Mouse (Mus musculus) bone marrow, adult 2 months (tissue): ENCODE results near the gene Cox8c. TPM values are rescaled to one million over a fixed set of nuclear protein-coding genes. Genes with fewer than 3 reads are reported as not detected.
A peak's percentile ranks its signal among the peaks of the same experiment; 100 is the strongest.

Experiments
- H3K27ac ChIP-seq: fragments of 200-500 bp; 2 replicates; pipeline ENCODE4 v1.5.1; 2012; ENCODE audit warnings: low read depth, mild to moderate bottlenecking, control low read depth, inconsistent platforms, low read length; ENCODE audit not compliant: control insufficient read depth, poor library complexity, insufficient read depth
- H3K4me1 ChIP-seq: fragments of 200-500 bp; 2 replicates; pipeline ENCODE4 v1.6.1; 2011; ENCODE audit warnings: low read length; ENCODE audit not compliant: control insufficient read depth, insufficient read depth
- H3K4me3 ChIP-seq: fragments of 200-500 bp; replicated peaks from 2 replicates; pipeline ENCODE3; 2011; ENCODE audit warnings: mild to moderate bottlenecking, low read depth, low read length, control low read depth; ENCODE audit not compliant: control insufficient read depth
- CTCF ChIP-seq: fragments of 200-500 bp; IDR thresholded peaks from 2 replicates; pipeline ENCODE4 v1.5.1; 2011; ENCODE audit warnings: low read length, control low read depth; ENCODE audit not compliant: control insufficient read depth, insufficient read depth
- POLR2A ChIP-seq: fragments of 200-500 bp; IDR thresholded peaks from 2 replicates; pipeline ENCODE4 v1.6.1; 2011; ENCODE audit warnings: low read depth, mild to moderate bottlenecking, control low read depth, low read length, borderline replicate concordance; ENCODE audit not compliant: control insufficient read depth
- WGBS: fragments of 180-500 bp; shearing (Covaris S2); methylation state at CpG from one replicate; pipeline ENCODE4 v1.1.7; 2018; 5-methylcytosine and 5-hydroxymethylcytosine counted together
- polyA plus RNA-seq: library from polyadenylated mRNA; stranded (reverse); fragments of >200 nt; gene quantifications from 2 replicates; pipeline ENCODE4 v1.2.4, GENCODE M21; 2011; ENCODE audit warnings: low replicate concordance; ENCODE audit not compliant: missing spikeins, insufficient read depth, insufficient read length

Gene Cox8c
- not detected in 2 replicates for polyA plus RNA-seq

DNA sequence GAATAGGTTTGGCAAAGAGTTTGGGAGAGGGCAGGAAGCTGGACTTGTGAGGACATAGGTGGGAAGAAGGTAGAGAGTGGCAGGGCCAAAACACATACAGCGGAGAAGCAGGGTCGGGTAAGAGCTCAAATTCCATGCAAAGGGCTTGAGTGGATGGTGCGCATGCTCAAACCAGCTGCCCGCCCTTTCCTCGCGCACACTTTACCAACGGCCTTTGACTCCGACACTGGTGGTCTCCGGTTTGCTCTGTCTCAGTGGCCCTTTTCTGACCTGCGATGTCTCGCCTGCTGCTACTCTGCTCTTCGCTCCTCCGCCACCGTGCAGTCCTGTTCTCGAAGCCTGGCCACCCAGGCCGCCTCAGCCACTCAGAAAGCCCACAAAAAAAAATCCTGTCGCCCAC is at the start of gene Cox8c:
Gene Cox8c (plus strand): TSS at position 226 of the 400 bp plus-strand sequence.
- Histone ChIP-seq H3K27ac (no peak within 1 kb of the TSS), H3K4me3 (no peak within 1 kb of the TSS), H3K4me1 (no peaks in the 10 kb centered on the region)
- TF ChIP-seq POLR2A (no peak), CTCF (no peak)
- WGBS = 86% methylated on average over 17 of the region's 17 CpGs

DNA sequence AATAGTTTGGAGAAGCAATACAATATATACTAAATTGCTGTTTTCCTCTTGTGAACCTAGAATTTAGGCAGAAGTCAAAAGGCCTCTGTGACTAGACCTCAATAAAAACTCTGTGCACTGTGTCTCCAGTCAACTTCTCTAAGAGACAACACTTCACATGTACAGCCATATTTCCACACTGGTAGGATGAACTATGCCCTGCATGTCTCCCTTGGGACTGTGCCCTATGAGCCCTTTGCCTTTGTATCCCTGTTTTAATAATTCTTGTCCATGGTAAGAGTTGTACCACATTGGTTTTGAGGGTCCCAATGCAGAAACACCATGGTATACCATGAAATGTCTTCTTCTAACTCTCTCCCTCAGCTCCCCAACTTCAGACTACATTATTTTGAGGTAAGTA is 38.3 kb upstream of the Cox8c start:
- TF ChIP-seq CTCF (no peak), POLR2A (no peak)
- Histone ChIP-seq H3K4me1 (no peaks in the 10 kb centered on the region), H3K4me3 (no peak overlapping the region), H3K27ac (no peak overlapping the region)

DNA sequence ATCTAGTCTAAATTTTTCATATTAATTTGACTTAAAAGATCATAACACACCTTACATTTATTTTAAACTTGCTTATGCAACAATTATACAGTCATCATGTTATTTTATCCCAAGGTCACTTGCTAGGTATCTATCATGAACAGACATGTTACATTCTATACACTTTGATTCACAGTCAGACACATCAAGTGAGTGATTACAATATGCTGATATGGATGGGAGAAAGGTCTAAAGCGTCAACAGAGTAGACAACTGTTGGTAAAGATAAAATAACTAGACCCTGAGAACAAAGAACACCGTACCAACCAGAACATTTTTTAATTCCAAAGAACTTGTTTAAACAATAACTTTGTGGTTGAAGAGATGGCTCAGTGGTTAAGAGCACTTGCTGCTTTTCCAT is 29.3 kb upstream of the Cox8c start:
- no peak overlapping the region for H3K27ac ChIP-seq
- no peak for TF ChIP-seq POLR2A
- no peak for TF ChIP-seq CTCF
- WGBS = 66% methylated on average over 2 of the region's 2 CpGs
- no peak overlapping the region for H3K4me3 ChIP-seq
- no peaks in the 10 kb centered on the region for H3K4me1 ChIP-seq

DNA sequence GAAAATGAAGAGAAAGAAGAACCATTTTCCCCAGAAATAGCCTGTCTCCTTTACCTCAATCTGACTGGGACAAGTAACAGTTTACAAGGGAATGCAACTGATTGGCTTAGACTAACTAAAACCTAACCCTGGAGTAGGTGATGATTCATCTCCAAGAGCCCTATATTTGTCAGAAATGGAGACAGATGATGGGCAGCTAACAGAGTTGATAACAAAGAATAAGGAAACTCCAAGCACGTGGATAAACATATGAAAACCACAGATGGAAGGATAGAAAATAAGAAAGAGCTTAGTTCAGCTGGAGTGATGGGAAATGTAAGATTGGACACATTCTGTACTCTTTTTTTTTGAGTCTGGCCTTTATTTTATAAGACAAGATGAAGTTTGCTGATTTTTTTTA is 28.6 kb upstream of the Cox8c start:
- Histone ChIP-seq H3K4me3 (no peak overlapping the region), H3K4me1 (no peaks in the 10 kb centered on the region), H3K27ac (no peak overlapping the region)
- 38% methylated on average over 1 of the region's 1 CpGs for WGBS
- TF ChIP-seq CTCF (no peak), POLR2A (no peak)

DNA sequence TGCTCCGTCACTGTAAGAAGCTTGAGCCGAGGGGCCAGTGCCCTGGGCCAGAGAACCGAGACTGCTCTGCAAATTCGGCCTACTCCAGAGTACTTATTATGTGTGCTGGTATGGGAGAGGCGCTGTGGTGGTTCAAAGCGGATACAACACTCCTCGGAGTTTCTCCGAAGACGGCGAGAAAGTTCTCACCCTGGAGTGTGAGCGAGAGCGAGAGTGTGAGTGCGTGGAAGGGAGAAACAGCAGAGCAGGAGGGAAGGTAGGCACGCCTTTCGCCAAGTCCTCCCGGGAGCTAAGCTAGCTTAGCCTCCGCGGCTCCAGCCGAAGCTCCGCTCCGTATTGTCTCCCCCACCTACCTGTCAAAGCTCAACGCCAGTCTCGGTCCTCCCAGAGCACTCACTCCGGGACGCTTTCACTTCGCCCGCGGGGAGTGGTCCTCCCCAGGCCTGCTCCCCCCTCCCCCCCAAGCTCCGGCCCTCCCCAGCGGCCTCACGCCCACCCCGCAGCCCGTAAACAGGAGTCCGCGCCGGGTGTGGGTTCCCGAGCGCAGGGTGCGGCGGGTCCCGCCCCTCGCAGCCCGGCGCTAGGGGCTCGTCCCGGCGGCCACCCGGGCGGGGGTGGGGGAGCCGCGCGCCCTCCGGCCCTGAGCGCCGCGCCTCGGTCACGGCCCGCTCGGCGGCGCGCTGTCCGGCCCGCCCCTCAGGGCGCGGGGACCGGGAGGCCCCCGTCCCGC is 21.6 kb upstream of the Cox8c start:
- WGBS = 3% methylated on average over 69 of the region's 70 CpGs
- TF ChIP-seq CTCF = no peak
- TF ChIP-seq POLR2A = no peak

DNA sequence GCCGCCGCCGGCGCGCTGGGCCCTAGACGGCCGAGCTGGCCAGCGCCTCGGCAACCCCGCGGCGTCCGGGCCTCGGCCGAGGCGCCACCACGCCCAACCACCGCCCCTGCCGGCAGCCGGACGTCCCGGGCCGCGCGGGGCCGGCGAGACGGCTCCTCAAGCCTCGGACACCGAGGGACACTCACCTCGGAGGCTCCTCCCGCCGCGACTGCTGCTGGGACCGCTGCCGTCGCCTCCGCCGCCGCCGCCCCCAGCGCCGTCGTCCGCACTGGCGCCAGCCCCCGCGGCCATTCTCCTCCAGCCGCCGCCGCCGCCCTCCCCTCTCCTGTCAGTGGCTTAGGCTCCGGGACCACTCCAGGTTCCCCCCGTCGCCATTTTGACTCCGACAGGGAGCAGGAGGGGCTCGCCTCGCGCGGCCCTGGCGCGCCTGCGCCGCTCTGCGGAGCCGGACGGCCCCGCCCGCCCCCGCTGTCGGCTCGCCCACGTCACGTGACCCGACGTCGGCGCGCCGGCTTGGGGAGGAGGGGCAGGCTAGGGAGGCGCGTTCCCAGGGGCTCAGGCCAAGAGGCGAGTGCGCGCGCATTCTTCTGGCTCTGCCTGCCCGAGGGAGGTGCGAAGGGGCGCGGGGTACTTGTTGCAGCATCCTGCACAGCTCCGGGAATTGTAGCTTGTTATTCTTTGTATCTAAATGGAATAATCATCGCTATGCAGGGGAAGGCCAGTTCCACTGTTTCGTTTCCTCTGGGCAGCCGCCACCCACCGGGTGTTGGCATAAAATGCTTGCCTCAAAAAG is 20.9 kb upstream of the Cox8c start, which contains the start of gene Btbd7:
Gene Btbd7 (minus strand): TSS at position 441 of the 793 bp plus-strand sequence.
- Histone ChIP-seq H3K4me1 (peaks cover 2% of the 10 kb centered on the region), H3K4me3 (peak within 1 kb of the TSS; percentile 78), H3K27ac (peak within 1 kb of the TSS; percentile 98)
- TF ChIP-seq POLR2A (no peak), CTCF (no peak)
- 1% methylated on average over 87 of the region's 95 CpGs for WGBS

More for the DNA sequence above, 21.6 kb upstream of the Cox8c start:
- peaks cover 2% of the 10 kb centered on the region for H3K4me1 ChIP-seq
- peak overlapping the region; percentile 78 for H3K4me3 ChIP-seq
- peak overlapping the region; percentile 98 for H3K27ac ChIP-seq

DNA sequence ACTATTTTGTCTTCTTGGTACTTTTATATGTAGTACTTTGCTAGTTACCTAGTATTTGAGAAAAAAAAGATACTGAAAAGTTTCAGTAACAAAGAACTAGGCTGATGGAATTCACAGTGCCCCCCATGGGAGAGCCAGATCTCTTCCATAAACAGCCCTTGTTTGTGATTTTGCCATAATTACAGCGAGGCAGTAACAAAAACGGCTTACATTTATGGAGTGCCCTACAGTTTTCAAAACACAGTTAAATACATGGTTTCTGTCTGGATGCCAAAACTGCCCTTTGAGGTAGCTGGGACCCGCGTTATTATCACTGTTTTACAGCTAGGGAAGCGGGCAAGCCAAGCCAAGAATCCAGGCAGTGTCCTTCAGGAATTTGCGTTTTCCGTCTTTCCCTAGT is 20.2 kb upstream of the Cox8c start:
- Histone ChIP-seq H3K27ac (no peak overlapping the region), H3K4me1 (peaks cover 2% of the 10 kb centered on the region), H3K4me3 (no peak overlapping the region)
- TF ChIP-seq CTCF (no peak), POLR2A (no peak)
- 33% methylated on average over 7 of the region's 7 CpGs for WGBS

DNA sequence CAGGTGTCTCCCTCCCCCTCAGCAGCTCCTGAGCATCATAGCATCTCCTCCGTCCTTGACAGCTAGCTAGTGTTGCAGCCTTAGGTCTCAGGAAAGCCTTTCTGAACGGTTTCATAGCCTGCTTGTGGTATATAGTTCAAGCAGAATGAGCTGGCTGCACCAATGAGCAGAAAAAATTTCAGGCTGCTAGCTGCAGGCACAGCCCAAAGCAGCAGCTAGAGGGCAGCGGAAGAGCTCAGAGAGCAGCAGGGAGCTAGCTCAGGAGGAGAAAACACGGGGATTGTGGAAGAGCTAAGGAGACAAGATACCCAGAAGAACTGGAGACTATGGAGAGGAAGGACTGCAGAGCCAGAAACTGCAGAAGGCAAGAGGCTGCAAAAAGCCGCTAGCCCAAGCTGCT is 13.4 kb upstream of the Cox8c start:
- Histone ChIP-seq H3K4me3 (no peak overlapping the region), H3K27ac (no peak overlapping the region), H3K4me1 (no peaks in the 10 kb centered on the region)
- WGBS = 28% methylated on average over 5 of the region's 5 CpGs
- TF ChIP-seq POLR2A (no peak), CTCF (peak; percentile 32; the same call in 1 of the 2 replicates)
